Mouse (Mus musculus) liver, embryonic 16.5 days (tissue): ENCODE results near the gene Drap1. TPM values are rescaled to one million over a fixed set of nuclear protein-coding genes. Genes with fewer than 3 reads are reported as not detected.

Experiments
- ATAC-seq: fragments of 200-750 bp; cut with Nextera tagmentation; 2 replicates; pipeline ENCODE4 v1.8.0; 2017; ENCODE audit warnings: low read depth, mild to moderate bottlenecking, moderate number of reproducible peaks, moderate library complexity
- H3K27ac ChIP-seq: fragments of 300-500 bp; sonication (generic); 2 replicates; pipeline ENCODE4 v1.5.1; 2014; ENCODE audit warnings: mild to moderate bottlenecking, low read length
- H3K27me3 ChIP-seq: fragments of 300-500 bp; sonication (generic); 2 replicates; pipeline ENCODE4 v1.6.1; 2014; ENCODE audit warnings: low read depth, low read length, mixed read lengths; ENCODE audit not compliant: control insufficient read depth, insufficient read depth
- H3K36me3 ChIP-seq: fragments of 300-500 bp; sonication (generic); 2 replicates; pipeline ENCODE4 v1.6.1; 2014; ENCODE audit warnings: mild to moderate bottlenecking; ENCODE audit not compliant: control insufficient read depth, insufficient read depth
- H3K4me1 ChIP-seq: fragments of 300-500 bp; sonication (generic); 2 replicates; pipeline ENCODE4 v1.6.1; 2014; ENCODE audit warnings: low read depth, low read length, mixed read lengths; ENCODE audit not compliant: control insufficient read depth
- H3K4me2 ChIP-seq: fragments of 300-500 bp; sonication (generic); 2 replicates; pipeline ENCODE4 v1.6.1; 2014; ENCODE audit warnings: low read depth, low read length, mixed read lengths
- H3K4me3 ChIP-seq: fragments of 300-500 bp; sonication (generic); 2 replicates; pipeline ENCODE4 v1.5.1; 2014; ENCODE audit warnings: low read depth, mild to moderate bottlenecking, low read length
- H3K9ac ChIP-seq: fragments of 300-500 bp; sonication (generic); 2 replicates; pipeline ENCODE4 v1.6.1; 2014; ENCODE audit warnings: low read depth, low read length
- H3K9me3 ChIP-seq: fragments of 300-500 bp; sonication (generic); replicated peaks from 2 replicates; pipeline ENCODE4 v1.6.1; 2016; ENCODE audit warnings: low read length; ENCODE audit not compliant: control insufficient read depth
- whole genome bisulfite sequencing: fragments of 180-500 bp; shearing (Covaris S2); extraction: QIAGEN DNeasy Blood & Tissue Kit; methylation state at CpG from one replicate; pipeline ENCODE4 v1.1.7; 2014; ENCODE audit not compliant: insufficient replicate concordance; 5-methylcytosine and 5-hydroxymethylcytosine counted together
- polyA plus RNA-seq: library from polyadenylated mRNA; unstranded; fragments of >200 nt; fragmentation: Nextera tagmentation; extraction: Ambion mirVana; gene quantifications from 2 replicates; pipeline ENCODE4 v1.2.1, GENCODE M21; 2015

Drap1 gene
- 61.4 and 64.5 TPM in 2 replicates for polyA plus RNA-seq

DNA sequence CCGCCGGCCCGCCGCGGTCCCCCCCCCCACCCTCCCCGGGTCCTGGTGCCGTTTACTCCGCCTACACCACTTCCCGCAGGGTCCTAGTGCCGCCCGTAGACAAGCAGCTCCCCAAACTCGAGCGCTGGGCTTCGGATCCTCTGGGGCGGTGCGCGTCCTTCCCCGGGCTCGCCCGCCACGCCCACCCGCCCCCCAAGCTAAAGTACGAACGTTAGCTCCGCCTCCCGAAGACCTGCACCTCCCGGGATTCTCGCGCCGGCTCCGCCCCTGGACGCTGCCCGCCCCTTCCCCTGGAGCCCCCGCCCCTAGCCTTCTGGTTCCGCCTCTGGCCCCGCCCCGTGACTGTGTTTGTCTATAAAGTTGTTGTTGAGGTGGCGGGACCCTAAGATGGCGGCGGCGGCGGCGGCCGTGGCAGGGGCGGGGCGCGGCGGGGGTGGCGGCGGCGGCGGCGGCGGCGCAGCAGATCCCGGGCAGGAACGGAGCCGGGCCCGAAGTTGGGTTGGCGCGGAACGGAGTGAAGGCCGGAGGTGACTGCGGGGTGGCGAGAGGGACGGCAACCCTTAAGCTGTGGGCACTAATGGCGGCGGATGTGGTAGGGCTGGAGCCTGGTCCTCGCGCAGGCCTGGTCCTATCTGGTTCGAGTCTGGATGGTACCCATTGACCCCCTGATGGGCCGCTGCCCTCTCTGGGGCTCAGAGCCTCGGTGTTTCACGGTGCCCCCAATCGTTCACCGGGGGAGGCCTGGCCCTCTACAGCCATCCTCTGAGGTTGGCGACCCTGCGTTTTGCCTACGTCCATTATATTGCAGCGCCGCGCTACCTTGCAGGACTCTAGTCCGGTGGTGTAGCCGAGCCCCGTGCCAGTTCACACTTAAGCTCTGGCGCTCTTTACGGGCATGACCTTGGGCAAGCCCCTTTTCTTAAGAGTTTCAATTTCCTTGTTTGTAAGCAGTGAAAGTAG lies at the start of gene Drap1, which contains the start of gene AI837181:
TSS of gene Drap1 (minus strand) at position 198 of the 960 bp plus-strand sequence.
TSS of gene AI837181 (plus strand) at position 363 of the 960 bp plus-strand sequence.
- WGBS = under 1% methylated on average over 75 of the region's 87 CpGs
- H3K36me3 ChIP-seq = peaks cover 8% of the 10 kb centered on the region; the same call in 1 of the 2 replicates
- no peaks in the 10 kb centered on the region for H3K27me3 ChIP-seq
- peak within 1 kb of the TSS; percentile 90 for H3K4me2 ChIP-seq
- ATAC-seq = peak; percentile 85
- peak within 1 kb of the TSS; percentile 90 for H3K27ac ChIP-seq
- H3K4me3 ChIP-seq = peak within 1 kb of the TSS; percentile 88
- H3K4me1 ChIP-seq = peaks cover 23% of the 10 kb centered on the region
- no peaks in the 10 kb centered on the region for H3K9me3 ChIP-seq
- H3K9ac ChIP-seq = peak within 1 kb of the TSS; percentile 93

- Histone ChIP-seq H3K9ac (peak within 1 kb of the TSS; percentile 53), H3K4me2 (peak within 1 kb of the TSS; percentile 69), H3K9me3 (no peaks in the 10 kb centered on the region), H3K4me3 (peak within 1 kb of the TSS; percentile 54), H3K27ac (no peak within 1 kb of the TSS), H3K4me1 (peaks cover 8% of the 10 kb centered on the region), H3K36me3 (no peaks in the 10 kb centered on the region), H3K27me3 (peaks cover 31% of the 10 kb centered on the region)
- WGBS = 5% methylated on average over 22 of the region's 22 CpGs
- peak; percentile 63 for ATAC-seq
These were observed 48.9 kb upstream of the Drap1 start, which contains the start of gene Efemp2 for GRCm38 (mm10) chr19:5473720-5474119. Gene Efemp2 (plus strand): TSS chr19:5473954.

DNA sequence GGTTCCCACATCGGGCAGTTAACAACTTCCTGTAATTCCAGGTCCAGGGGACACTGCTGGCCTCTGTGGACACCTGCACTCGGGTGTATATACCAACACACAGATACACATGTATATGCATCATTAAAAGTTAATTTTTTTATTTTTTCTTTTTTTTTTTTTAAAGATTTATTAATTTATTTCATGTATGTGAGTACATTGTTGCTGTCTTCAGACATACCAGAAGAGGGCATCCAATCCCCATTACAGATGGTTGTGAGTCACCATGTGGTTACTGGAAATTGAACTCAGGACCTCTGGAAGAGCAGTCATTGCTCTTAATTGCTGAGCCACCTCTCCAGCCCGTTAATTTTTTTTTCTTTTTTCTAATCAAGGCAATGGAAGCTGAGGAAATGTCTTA lies 48.1 kb upstream of the Drap1 start:
- no peak for ATAC-seq
- H3K9me3 ChIP-seq = no peaks in the 10 kb centered on the region
- H3K27me3 ChIP-seq = peaks cover 31% of the 10 kb centered on the region
- 60% methylated on average over 3 of the region's 3 CpGs for WGBS
- no peak overlapping the region for H3K4me3 ChIP-seq
- H3K27ac ChIP-seq = no peak overlapping the region
- H3K9ac ChIP-seq = no peak overlapping the region
- H3K4me1 ChIP-seq = peaks cover 8% of the 10 kb centered on the region
- no peak overlapping the region for H3K4me2 ChIP-seq
- no peaks in the 10 kb centered on the region for H3K36me3 ChIP-seq

GRCm38 (mm10) chr19:5471846-5472245 lies 47.1 kb upstream of the Drap1 start:
- H3K4me1 ChIP-seq = peaks cover 8% of the 10 kb centered on the region
- H3K9ac ChIP-seq = no peak overlapping the region
- peaks cover 31% of the 10 kb centered on the region for H3K27me3 ChIP-seq
- no peak for ATAC-seq
- H3K36me3 ChIP-seq = no peaks in the 10 kb centered on the region
- WGBS = 50% methylated on average over 5 of the region's 5 CpGs
- H3K4me3 ChIP-seq = no peak overlapping the region
- H3K4me2 ChIP-seq = no peak overlapping the region
- no peak overlapping the region for H3K27ac ChIP-seq
- no peaks in the 10 kb centered on the region for H3K9me3 ChIP-seq

- no peak within 1 kb of the TSS for H3K9ac ChIP-seq
- H3K9me3 ChIP-seq = no peaks in the 10 kb centered on the region
- no peak within 1 kb of the TSS for H3K27ac ChIP-seq
- no peak for ATAC-seq
- H3K4me3 ChIP-seq = no peak within 1 kb of the TSS
- no peak within 1 kb of the TSS for H3K4me2 ChIP-seq
- peaks cover 4% of the 10 kb centered on the region for H3K27me3 ChIP-seq
- no peaks in the 10 kb centered on the region; the same call in 1 of the 2 replicates for H3K4me1 ChIP-seq
- no peaks in the 10 kb centered on the region for H3K36me3 ChIP-seq
- WGBS = 35% methylated on average over 5 of the region's 5 CpGs
These were observed 43.6 kb upstream of the Drap1 start, which contains the start of gene Ctsw for GRCm38 (mm10) chr19:5468374-5468773. Gene Ctsw (minus strand): TSS chr19:5468507.

DNA sequence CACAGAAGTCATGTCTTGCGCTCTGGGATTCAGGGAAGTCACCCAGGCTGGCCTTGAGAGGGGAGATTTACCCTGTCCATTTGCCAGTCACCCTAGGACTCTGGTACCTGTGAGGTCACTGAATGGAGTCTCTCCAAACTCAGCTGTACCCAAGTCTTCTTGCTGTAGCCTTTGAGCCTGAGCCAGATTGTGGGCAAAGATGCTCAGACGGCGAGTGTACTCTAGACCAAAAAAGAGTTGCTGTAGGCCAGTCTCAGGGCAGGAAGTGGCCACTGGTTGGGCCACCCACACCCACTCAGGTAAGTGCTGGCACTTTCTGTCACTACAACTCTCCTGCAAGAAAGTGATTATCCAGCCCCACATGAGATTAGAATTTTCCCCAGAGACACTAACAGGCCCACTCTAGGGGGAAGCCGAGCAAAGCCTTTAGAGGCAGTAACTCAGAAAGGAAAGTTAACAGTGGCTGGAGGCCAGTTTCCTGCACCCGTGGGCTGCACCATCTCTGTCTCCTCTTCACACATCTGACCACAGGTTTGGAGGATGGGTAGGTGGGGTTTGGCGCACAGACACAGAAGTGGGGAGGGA lies 42.2 kb upstream of the Drap1 start:
- WGBS = 69% methylated on average over 6 of the region's 6 CpGs
- Histone ChIP-seq H3K27ac (no peak overlapping the region), H3K9me3 (no peaks in the 10 kb centered on the region), H3K4me2 (no peak overlapping the region), H3K36me3 (no peaks in the 10 kb centered on the region), H3K27me3 (no peaks in the 10 kb centered on the region), H3K4me1 (no peaks in the 10 kb centered on the region), H3K9ac (no peak overlapping the region), H3K4me3 (no peak overlapping the region)
- no peak for ATAC-seq

GRCm38 (mm10) chr19:5465037-5465436 lies 40.3 kb upstream of the Drap1 start:
- Histone ChIP-seq H3K9me3 (no peaks in the 10 kb centered on the region), H3K9ac (no peak overlapping the region), H3K4me2 (no peak overlapping the region), H3K27me3 (no peaks in the 10 kb centered on the region), H3K4me1 (peaks cover 6% of the 10 kb centered on the region), H3K27ac (no peak overlapping the region), H3K4me3 (no peak overlapping the region), H3K36me3 (no peaks in the 10 kb centered on the region)
- no peak for ATAC-seq
- WGBS = 77% methylated on average over 8 of the region's 8 CpGs

GRCm38 (mm10) chr19:5463791-5464562 lies 39.2 kb upstream of the Drap1 start:
- Histone ChIP-seq H3K9ac (no peak overlapping the region), H3K9me3 (no peaks in the 10 kb centered on the region), H3K27ac (no peak overlapping the region), H3K27me3 (no peaks in the 10 kb centered on the region), H3K4me2 (no peak overlapping the region), H3K4me1 (peaks cover 10% of the 10 kb centered on the region), H3K36me3 (no peaks in the 10 kb centered on the region), H3K4me3 (no peak overlapping the region)
- no peak for ATAC-seq
- WGBS = 56% methylated on average over 15 of the region's 15 CpGs
